Mouse (Mus musculus): ENCODE measurements around the gene Cd40. TPM values are rescaled to one million over a fixed set of nuclear protein-coding genes. Genes with fewer than 3 reads are reported as not detected.

Cd40 gene
- total and polyA plus RNA-seq, 3 experiments, result 2.4 to 3.2 (median 2.9) TPM

- DNase-seq, result no peak
These were observed 1.1 kb downstream of the Cd40 start for GRCm38 (mm10) chr2:165056377-165057085.

- DNase-seq, result no peak
These were observed 4.5 kb downstream of the Cd40 start for GRCm38 (mm10) chr2:165059961-165060360.

- no peak for DNase-seq
These were observed 6.4 kb downstream of the Cd40 start for GRCm38 (mm10) chr2:165061638-165062433.

DNA sequence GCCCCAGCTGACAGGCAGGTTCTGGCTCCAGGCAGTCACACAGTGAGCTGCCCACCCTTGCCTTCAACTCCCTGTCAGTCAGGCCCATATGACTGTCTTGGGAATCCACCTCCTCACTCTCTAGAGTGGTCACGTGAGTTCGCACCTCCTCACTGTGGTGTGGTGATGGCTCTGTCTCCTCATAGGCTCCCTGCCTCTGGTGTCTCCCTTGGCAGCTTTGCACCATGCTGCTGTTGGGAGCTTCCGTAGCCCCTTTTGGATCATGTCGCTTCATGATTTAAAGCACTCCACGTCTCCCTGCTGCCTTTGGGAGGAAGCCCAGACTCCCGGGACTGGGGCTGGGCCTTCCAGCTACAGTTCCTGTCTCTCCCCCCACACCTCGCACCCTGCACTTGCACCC is 9.1 kb downstream of the Cd40 start:
- DNase-seq, result no peak

DNA sequence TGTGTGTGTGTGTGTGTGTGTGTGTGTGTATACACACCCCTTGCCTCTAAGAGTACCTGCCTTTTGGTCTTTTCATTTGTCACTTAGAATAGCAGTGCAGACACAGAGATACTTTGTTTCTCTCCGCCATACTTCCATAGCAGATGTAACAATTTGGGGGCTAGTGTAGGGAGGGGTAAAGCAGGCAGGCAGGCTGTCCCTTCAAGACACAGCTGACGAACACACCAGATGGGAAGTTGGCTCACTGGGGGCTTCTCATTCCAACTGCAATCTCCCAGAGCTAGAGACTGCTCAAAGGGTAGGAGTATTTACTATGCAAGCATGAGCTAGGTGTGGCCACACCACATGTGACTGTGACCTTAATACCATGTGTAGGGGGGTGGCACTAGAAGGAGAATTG is 13.4 kb downstream of the Cd40 start:
- DNase-seq, result no peak

DNA sequence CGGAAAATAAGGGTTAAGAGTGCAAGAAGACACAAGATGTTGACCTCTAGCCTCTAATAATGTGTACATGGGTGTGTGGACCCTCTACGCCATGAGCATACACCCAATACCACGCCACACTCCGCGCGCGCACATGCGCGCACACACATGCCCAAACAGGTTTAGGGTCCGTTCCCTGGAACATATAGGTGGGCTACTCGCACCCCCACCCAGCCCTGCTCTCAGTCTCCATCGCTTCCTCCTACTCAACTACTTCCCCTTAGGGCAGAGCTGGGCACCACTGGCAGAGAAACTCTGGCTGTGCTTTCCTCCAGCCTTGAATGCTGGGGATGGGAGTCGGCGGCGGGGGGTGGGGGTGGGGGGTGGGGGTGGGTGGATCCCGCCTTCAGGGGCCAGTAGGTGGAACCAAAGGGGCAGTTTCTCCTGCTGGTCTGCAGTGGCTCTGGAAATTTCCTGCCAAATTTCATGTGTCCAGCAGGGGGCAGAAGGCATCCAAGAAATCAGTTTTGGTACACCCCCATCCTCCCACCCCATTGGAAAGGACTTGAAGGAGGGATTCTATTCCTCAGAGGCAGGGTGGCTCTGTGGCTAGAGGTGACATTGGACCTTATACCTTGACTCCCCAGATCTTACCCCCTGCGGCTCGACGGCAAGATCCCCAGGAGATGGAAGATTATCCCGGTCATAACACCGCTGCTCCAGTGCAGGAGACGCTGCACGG is 14.8 kb downstream of the Cd40 start:
- peak; percentile 51 for DNase-seq

GRCm38 (mm10) chr2:165073381-165073781 is 18.0 kb downstream of the Cd40 start:
- DNase-seq, result no peak

- DNase-seq, result no peak
These were observed 18.9 kb downstream of the Cd40 start for GRCm38 (mm10) chr2:165074081-165074884.

DNA sequence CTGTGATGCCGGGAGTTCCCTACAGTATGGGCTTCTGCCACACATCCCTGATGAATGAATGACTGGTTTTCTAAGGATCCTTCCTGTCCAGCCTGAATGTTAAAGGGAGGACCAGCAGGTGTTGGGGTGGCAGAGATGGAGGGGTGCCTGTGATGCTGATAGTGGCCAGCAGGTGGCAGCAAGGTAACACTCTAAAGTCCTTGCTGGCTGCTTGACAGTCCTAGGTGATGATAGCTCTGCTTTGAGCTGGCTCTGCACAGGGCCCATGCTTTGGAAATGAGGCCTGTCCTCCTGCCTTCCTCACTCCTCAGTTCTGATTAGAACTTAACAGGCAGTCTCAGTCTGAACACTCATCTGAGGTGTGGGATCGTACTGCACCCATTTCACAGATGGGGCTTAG is 19.5 kb downstream of the Cd40 start:
- DNase-seq, result peak; percentile 81

DNA sequence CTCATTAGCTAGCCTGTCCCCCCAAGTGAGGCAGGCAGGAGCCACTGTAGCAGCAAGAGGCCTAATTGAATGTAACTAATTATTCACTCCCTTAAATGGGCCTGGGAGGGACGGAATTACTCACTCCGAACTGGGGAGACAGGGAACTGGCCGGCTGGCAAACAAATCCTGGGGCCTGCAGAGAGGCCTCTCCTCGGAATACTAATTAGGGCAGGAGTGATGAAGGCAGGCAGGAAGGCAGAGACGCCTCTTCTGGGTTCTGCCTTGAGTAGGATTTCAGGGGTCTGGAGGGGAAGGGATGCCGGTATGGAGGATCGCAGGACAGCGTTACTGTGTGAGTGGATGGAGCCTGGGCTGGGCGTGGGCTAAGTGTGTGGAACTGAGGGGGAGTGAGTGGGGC is 21.6 kb downstream of the Cd40 start:
- DNase-seq, result no peak

DNA sequence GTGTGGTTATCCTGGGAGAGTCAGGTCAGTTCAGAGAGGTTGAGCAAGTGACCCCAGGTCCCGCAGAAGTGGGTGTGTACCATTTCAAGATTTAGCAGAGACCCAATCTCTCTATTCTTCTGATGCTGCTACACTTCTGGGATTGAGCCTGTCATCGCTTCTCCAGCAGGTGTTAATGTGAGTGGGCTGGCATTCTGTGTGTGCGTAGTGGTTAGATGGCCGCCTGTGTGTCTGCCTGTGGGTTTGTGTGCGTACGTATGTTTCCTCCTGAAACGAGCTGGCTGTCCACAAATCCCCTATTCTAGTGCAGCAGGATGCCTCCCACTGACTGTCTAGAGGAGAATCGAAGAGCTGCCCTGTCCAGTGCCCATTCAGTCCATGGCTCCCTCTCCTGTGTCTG is 22.6 kb downstream of the Cd40 start:
- DNase-seq, result no peak

DNA sequence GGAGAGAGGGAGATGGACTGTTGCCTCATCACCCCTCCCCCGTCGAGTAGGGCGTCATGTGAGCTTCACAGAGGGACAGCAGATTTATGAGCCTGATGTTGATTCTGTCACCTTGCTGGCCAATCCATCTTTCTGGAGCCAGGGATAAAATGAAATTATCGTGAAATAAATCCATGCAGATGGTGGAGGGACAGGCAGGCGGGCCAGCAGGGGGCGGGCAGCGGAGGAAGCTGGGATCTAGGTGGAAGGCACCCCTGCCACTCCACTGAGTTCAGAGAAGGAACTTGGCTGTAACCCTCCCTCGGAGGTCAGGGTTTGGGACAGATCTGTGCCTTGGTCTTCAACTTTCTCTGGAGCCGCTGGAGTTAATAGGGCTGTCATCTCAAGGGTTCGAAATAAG is 23.2 kb downstream of the Cd40 start:
- no peak for DNase-seq

DNA sequence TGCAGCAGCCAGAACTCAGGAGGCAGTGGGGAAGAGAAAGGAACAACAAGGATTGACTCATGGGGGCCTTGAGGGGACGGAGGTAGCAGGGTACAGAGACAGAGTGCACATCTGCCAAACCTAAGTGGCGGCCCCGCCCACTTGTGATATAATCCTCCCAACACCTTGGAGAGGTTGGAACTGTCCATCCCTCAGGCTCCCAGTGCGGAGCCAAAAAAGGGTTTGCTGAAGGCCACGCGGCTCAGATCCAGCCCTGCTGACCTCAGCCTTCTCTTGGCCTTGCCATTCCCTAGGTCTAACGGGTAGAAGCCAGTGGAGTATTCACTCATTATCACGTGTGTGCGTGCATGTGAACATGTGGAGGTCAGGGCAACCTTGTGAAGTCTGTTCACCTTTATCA is 25.2 kb downstream of the Cd40 start:
- DNase-seq, result peak; percentile 73

- DNase-seq, result no peak
These were observed 25.8 kb downstream of the Cd40 start for GRCm38 (mm10) chr2:165081257-165081656.

- no peak for DNase-seq
These were observed 31.2 kb downstream of the Cd40 start for GRCm38 (mm10) chr2:165086634-165087033.

- DNase-seq, result no peak
These were observed 34.0 kb downstream of the Cd40 start for GRCm38 (mm10) chr2:165089470-165089869.

- DNase-seq, result no peak
These were observed 35.2 kb downstream of the Cd40 start, which contains the start of gene 1700025C18Rik for GRCm38 (mm10) chr2:165090650-165091049. Gene 1700025C18Rik (minus strand): TSS chr2:165090750.

- DNase-seq, result peak; percentile 91
These were observed 36.1 kb downstream of the Cd40 start for GRCm38 (mm10) chr2:165091433-165091965.

- no peak for DNase-seq
These were observed 37.0 kb downstream of the Cd40 start for GRCm38 (mm10) chr2:165092393-165092792.

DNA sequence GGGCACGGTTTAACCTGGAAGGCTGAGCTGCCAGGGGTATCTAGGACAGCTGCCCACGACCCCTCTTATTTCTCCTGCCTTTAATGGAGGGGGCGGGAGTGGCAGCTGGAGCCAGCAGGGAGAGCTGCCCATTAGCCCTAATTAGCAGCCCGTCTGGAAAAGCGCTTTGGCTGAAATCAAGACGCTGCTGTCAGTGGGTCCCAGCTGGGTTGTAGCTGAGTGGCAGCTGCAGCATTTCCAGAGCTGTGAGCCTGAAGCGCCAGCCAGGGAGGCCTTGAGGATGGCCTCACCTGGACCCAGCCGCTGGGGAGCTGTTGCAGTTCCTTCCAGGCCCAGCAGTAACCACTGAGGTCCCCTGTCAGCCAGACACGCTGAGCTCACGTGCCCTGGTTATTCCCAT is 40.9 kb downstream of the Cd40 start:
- no peak for DNase-seq

DNA sequence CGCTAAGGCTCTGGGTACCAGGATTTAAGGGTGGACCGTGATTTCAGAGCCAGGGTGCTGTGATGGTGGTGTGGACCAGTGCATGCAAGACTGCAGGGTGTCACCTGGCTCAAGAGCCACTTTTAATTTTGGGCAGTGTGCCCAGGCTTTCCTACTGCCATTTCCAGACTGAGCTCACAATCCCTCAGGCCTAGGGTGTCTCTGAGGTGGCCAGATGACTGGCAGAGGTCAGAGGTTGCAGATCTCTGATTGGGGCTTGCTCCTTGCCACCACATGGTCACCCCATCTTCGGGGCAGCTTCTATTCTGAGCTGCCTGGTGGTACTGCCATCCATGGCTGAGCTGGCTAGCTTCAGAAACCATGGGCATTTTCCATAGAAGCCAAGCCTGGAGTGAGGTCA is 43.4 kb downstream of the Cd40 start:
- no peak for DNase-seq

GRCm38 (mm10) chr2:165100749-165101148 is 45.3 kb downstream of the Cd40 start:
- no peak for DNase-seq

Data from adrenal gland, adult 2 months (tissue).